Comparison of ENCODE assay signal across 16 mouse cellular contexts in the genomic region with DNA sequence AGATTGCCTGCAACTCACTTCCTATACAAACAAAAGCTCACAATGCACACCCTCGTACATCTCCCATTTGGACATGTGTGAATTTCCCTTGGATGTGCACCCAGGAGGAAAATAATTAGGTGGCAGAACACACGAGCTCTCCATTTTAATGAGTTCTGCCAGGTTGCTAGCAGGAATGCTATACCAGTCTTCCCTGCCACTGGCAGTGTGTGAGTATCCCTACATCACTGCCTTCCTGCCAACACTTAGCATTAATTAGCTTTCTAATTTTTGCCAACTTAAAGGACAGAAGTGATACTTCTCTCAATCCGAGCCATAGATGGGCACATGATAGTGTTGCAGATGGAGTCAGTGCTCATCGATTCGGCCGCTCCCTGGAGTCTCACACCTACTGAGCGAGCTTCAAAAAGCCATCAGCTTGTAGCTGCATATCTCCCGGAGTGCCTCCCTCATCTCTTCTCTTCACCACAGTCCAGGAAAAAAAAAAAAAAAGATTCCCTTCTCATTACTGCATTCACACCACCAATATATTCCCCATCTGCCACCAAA. TPM values are rescaled to one million over a fixed set of nuclear protein-coding genes. Genes with fewer than 3 reads are reported as not detected.
"Had no signal": no experiment of that assay in that cellular context is flagged by ENCODE, and none has a peak within 500 bp of the region (broad histone marks: within the 10 kb centered on the region; RNA-seq: fewer than 3 reads in every experiment).

No protein-coding gene starts in this region.

- H3K4me2 ChIP-seq: limb, embryonic 12.5 days; liver, embryonic 13.5 days; midbrain, embryonic 15.5 days had no signal

- H3K4me3 ChIP-seq: limb, embryonic 12.5 days; liver, embryonic 13.5 days; midbrain, embryonic 15.5 days had no signal

- H3K9ac ChIP-seq: limb, embryonic 12.5 days; liver, embryonic 13.5 days; midbrain, embryonic 15.5 days had no signal

- H3K27me3 ChIP-seq: limb, embryonic 12.5 days; liver, embryonic 13.5 days; midbrain, embryonic 15.5 days had no signal

- H3K27ac ChIP-seq: kidney, postnatal 0 days; limb, embryonic 12.5 days; liver, embryonic 13.5 days; midbrain, embryonic 15.5 days had no signal

- H3K36me3 ChIP-seq: limb, embryonic 12.5 days; liver, embryonic 13.5 days; midbrain, embryonic 15.5 days had no signal

- H3K9me3 ChIP-seq: liver, embryonic 13.5 days; midbrain, embryonic 15.5 days had no signal

- ATAC-seq: midbrain, embryonic 15.5 days had no signal

- H3K4me1 ChIP-seq: limb, embryonic 12.5 days; liver, embryonic 13.5 days; midbrain, embryonic 15.5 days had no signal

- DNase-seq: kidney, adult 11 months; kidney, adult 9 months; kidney, postnatal 36 days; layer of hippocampus, adult 9-11 months; layer of hippocampus, postnatal 36 days; liver; liver, embryonic 13.5 days; lung, adult 18-20 months; right cerebral cortex, postnatal 25 days; thymus, postnatal 4 days had no signal

RNA-seq across cellular contexts. Expression of a gene that starts 48.3 kb away (rescaled TPM):
- polyA plus RNA-seq: kidney, postnatal 0 days; limb, embryonic 12.5 days; liver, embryonic 13.5 days; lung, embryonic 16.5 days; midbrain, embryonic 15.5 days; neural tube, embryonic 14.5 days; stomach, embryonic 14.5 days had no signal
